Mouse (Mus musculus): ENCODE results near the gene Bpifb1.
"Not testable (repeated sequence)": the region's sequence is repeated elsewhere in the genome, so short reads cannot be mapped to it uniquely, and the experiment has no call there.

Gene Bpifb1

DNA sequence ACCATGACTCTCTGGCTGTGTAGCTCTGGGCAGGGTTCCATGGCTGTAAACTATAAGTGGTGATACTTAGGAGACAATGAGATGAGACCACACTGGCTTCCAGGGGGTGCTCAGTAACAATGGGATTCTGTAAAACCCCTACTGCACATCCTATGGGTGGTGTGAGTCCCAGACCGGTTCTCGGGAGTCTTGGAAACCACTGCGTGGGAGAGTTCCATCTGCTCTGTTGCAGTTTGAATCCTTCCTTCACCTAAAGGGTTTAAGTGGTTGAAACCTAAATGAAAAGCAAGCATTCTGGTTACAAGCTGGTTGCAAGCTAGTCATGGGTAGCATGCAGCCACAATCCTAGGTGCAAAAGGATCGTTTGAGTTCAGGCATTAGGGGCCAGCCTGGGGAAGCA, 21.3 kb downstream of the Bpifb1 start:
- no peak for DNase-seq (ENCODE audit: low spot score)

DNA sequence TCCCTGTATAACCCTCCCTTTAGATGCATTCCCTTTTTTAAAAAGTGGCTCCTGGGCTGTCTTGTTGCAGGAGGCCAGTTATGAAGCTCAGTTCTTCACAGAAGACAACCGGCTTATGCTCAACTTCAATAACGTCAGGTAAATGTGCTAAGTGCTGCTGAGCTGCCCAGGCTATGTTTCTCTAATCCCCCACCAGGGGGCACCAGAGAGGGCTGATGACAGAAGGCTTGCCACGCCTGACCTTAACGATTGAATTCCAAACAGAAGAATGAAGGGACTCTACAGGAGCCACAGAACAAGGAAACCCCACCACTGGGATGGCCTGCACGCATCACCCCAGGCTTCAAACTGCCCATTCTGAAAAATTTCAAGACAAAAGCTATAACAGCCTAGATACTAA, 24.6 kb downstream of the Bpifb1 start:
- peak; percentile 71 for DNase-seq (ENCODE audit: low spot score)

DNA sequence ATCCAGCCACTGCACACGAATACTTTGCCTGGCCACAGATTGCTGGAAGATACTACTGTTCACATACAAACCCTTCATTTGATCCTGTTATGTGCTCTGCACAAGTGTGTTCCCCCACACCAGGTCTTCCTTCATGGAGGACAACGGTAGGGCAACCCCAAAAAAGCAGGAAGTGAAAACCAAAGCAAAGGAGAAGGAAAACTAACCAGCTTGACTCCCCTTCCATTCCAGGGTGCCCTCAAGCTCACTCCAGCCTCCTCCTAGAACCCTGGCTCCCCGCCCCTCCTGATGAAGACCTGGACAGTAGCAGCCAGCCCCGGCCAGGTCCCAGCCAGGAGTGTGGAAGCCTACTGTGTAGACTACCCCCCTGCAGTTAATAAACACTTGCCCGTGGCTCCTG, 29.3 kb downstream of the Bpifb1 start:
- no peak for DNase-seq (ENCODE audit: low spot score)

DNA sequence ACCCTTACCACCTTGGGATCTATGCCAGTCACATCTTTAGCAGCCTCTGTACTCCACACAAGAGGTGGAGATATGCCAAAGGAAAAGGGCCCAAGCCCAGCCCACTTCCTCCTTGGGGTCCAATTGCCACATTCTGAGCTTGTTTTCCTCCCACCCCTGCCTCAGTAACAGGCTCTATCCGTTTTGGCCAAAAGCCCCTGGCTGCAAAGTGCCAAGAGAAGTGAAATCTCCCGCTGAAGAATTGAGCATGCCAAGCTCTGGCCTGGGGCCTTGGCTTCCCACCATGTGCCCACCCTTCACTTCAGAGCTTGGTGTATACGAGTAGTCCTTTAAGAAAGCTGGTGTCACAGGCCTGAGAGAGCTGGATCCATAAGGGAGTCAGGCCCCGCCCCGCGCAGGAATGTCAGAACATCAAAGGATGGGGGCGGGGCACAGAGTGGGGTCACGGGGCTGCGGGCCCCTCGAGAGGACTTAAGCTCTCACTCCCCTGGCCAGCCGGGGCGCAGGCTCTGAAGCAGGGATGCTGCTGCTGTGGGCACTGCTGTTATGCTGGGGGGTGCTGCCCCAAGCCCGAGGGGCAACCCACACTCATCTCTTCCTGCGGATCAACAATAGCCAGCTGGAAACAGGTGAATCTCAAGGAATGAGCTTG, 32.8 kb downstream of the Bpifb1 start, which contains the start of gene Bpifb5:
TSS of gene Bpifb5 (plus strand) at position 478 of the 652 bp plus-strand sequence.
- DNase-seq (ENCODE audit: low spot score), result no peak

DNA sequence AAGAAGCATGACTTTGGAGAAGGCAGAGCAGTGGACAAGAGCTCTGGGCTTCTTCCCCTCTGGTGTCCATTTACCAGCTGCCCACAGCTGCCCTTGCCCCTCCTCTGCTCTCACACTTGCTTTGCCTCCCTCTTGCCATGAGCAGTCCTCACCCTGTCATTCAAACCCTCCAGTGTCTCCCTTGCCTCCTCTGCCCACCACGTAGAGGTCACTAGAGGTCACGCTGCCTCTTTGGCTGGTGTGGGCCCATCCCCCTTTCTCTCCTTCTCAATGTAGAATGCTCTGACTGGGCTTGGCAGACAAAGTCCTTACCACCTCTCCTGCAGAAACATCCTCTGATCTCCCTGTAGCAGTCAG, 33.3 kb downstream of the Bpifb1 start:
- no peak for DNase-seq (ENCODE audit: low spot score)

DNA sequence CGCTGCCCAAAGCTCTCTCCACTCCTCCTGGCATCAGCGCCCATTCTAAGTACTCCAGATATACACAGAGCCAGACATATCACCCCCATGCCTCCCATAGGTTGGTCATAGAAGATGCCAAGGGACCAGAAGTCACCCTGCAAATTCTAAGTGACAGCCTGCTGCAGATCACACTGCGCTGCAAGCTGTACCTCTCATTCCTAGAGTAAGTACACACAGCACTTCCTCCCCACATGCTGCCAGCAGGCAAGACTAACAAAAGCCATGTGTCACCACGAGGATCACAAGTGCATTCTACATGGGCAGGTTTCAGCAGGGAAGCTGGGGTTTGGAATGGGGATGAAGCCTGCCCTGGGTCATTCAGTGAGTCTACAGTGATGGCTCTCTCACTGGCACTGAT, 36.4 kb downstream of the Bpifb1 start:
- no peak for DNase-seq (ENCODE audit: low spot score)

DNA sequence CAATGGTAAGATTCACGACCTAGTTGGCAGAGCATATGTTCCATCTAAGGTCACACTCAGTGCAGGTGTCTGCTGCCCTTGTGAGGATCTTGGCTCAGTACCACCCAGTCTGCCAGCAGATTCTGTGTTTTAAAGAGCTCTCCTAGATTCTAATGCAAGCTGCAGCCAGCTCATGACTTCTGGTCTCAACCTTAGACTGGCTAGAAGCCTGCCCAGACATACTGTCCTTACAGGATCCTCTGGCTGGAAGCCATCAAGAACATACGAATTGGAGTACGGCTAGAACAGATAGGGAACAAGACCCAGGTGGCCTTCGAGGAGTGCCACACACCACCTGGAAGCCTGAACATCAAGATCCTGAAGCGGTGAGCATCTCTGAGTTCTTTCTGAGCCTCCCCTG, 37.2 kb downstream of the Bpifb1 start:
- no peak for DNase-seq (ENCODE audit: low spot score)

DNA sequence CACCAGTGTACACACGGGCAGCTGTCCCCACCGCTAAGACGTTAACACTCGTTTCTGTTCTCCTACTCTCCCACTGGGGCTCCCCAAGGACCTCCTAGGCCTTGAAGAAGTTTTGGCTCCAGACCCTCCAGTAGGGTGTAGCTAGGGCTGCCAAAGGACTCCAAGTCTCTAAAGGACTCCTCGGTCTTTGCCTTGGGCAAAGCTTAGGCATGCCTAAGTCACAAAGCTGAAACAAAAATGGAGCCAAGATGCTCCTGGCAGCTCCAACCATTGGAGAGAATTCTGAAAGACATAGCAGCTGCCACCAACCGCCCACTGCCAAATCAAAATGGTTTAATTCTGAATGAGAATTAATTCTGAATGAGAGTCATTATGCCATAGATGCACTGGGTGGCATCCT, 42.8 kb downstream of the Bpifb1 start:
- DNase-seq (ENCODE audit: low spot score), result no peak

DNA sequence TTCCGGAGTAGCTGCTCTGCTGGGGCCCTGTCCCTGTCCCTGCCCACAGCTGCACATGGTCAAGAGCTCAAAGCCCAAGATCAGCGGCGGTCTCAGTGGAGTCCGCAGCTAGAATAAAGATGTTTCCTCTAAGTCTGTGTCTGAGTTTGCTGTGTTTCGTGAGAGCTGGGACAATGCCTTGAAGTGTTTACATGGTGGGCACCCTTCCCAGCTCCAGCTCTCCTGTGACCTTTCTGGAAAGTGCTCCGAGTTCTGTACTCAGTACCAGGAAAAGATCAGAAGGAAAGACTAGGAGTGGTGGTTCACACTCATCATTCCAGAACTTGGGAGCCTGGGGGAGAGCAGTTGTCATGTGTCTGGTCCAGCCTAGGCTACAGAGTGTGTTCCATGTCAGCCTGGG, 50.2 kb downstream of the Bpifb1 start:
- DNase-seq (ENCODE audit: low spot score), result no peak

DNA sequence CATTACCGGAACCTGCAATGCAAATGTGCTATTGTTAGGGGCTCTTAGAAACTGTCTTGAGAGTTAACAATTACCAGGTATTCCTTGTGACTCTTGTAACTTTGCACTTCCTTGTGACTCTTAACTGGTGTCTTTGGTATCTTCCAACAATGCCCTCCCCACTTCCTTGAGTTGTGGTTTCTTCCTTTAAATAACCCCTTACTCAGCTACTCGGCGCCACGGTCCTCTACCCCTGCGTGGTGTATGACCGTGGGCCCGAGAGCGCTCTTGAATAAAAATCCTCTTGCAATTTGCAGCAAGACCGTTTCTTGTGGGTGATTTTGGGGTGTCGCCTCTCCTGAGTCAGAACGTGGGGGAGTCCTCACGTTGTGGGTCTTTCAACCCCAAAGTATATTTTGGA, 52.1 kb downstream of the Bpifb1 start:
- not testable (repeated sequence) for DNase-seq (ENCODE audit: low spot score)

DNA sequence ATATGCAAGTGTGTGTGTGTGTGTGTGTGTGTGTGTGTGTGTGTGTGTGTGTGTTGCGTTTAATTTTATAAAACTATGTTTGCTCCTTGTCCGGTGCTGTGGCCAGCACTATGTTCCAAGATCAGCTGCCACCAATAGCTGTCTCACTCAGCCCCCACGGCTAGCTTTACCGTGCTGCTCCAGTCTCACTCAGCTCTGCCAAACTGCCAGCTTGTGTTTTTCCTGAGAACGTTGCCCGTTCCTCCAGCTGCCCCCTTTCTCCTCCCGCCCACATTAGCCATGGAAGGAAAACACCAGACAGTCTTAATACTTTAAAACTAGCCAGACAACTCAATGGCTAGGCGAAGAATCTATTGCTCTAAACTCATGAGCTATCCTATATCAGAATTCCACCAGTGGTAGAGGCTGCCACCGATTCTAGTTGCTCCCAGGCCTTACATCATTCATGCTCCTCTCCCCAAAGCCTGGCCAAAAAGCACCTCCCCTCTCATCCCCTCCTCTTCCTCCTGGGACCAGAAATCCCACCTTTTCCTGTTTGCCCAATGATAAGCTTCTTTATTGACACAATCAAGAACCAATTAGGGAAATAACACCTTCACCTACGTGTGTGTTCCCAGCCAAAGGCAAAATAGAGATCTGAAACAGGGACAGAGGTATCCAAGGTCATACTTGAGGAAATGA, 52.9 kb downstream of the Bpifb1 start:
- DNase-seq (ENCODE audit: low spot score), result no peak

DNA sequence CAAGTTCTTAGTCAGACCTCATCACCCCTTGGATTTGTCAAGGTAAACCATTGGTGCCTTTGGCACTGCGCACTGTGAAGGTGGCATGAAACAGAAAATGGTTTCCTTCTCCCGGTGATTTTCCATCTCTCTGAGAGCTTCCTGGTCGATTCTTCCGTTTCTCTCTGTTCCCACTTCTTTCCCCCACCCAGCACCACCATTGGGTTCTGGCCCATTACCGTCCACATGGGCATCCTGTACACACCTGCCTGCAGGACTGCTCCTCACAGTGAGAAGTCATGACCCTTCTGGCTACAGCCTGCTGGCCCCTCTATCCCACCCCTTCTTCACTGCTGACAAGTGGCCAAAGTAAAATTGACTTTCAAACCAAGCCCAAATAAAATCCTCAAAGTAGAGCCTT, 54.7 kb downstream of the Bpifb1 start:
- no peak for DNase-seq (ENCODE audit: low spot score)

DNA sequence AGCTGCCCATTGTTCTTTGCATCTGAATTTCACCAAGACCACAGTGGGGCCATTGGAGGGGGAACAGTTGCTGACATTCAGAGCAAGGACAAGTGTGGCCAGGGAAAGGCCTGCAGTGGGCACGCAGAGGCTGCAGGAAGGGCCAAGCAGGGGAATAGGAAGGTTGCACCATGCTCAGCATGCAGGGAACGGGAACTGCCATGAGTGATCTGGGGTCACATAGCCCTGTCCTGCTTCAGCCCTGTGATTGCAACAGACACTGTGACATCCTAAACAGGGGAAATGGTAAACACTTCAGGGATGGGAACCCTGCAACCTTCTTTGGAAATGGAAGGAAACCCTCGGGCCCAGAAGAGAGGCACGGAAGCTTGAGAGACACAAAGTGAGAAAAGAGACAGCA, 64.6 kb downstream of the Bpifb1 start:
- not testable (repeated sequence) for DNase-seq (ENCODE audit: low spot score)

DNA sequence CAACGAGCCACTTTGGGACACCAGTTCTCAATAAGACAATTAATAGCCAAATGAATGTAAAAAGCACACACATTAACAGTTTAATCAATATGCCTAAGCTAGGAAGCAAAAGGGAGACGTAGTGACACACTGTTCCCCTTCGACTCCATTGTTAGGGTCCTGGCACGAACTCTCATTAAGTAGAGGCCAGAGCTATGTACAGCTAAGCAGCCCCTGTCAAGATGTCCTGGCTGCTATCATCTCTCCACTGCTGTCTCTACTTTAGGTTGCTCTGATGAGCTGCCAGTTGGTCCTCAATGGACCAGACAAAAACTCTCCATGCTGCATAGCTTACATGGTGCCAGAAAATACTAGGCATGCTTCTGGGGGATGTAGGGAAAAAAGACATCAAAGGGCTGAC, 65.2 kb downstream of the Bpifb1 start:
- no peak for DNase-seq (ENCODE audit: low spot score)

DNA sequence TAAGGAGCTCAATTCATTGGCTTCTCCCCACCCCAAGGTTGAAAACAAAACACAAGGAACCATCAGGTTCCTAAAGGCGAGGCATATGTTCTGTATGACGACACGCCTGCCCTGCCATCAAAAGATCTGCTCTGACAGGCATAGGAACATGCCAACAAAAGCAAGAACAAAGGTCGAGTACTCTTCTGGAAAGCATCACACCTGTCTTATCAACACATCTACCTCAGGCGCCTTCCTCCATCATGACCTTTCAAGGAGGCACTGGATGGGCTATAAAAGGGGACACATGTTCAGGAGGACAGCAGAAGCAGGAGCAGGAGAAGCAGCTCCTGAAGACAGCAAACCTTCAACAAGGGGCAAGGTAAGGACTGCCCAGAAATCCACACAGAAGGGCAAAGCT, 66.9 kb downstream of the Bpifb1 start, which contains the start of gene Bpifb9a:
TSS of gene Bpifb9a (plus strand) at position 301 of the 400 bp plus-strand sequence.
- DNase-seq (ENCODE audit: low spot score), result not testable (repeated sequence)

DNA sequence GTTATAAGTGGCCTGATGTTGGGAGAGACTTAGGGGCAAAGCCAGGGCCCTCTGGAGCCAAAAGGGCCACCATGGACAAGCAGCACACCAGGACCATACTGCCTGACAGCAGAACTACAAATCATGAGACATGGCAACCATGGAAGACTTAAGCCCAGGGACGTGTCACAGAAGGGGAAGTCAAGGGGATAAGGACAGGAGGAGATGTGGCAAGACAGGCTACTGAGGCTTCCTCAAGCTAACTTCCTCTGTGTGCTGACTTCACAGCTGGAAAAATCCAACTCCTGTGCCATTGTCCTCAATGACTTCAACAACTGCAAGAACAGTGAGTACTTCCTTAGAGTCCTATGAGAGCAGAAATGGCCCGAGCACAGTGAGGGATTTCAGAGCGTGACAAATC, 73.8 kb downstream of the Bpifb1 start:
- not testable (repeated sequence) for DNase-seq (ENCODE audit: low spot score)
